Mouse (Mus musculus) cerebellum, adult 2 months (tissue): ENCODE results near the gene Sirt7. TPM values are rescaled to one million over a fixed set of nuclear protein-coding genes. Genes with fewer than 3 reads are reported as not detected.

Experiments used
- DNase-seq, 2 experiments: peaks; one replicate each; pipeline ENCODE4 v3.0.0; 2021
- H3K27ac ChIP-seq: fragments of 200-500 bp; 2 replicates; pipeline ENCODE4 v1.5.1; 2012; ENCODE audit warnings: low read length, control low read depth, inconsistent platforms; ENCODE audit not compliant: insufficient read depth
- H3K27me3 ChIP-seq: fragments of 200-500 bp; 2 replicates; pipeline ENCODE4 v1.6.1; 2012; ENCODE audit warnings: inconsistent platforms, mild to moderate bottlenecking, low read length, moderate library complexity; ENCODE audit not compliant: control insufficient read depth, insufficient read depth
- H3K4me1 ChIP-seq: fragments of 200-500 bp; 2 replicates; pipeline ENCODE4 v1.6.1; 2011; ENCODE audit warnings: low read length; ENCODE audit not compliant: control insufficient read depth, insufficient read depth
- H3K4me3 ChIP-seq: fragments of 200-500 bp; replicated peaks from 2 replicates; pipeline ENCODE3; 2011; ENCODE audit warnings: mild to moderate bottlenecking, low read depth, low read length, control low read depth; ENCODE audit not compliant: insufficient read depth
- CTCF ChIP-seq: fragments of 200-500 bp; IDR thresholded peaks from 2 replicates; pipeline ENCODE4 v1.5.1; 2011; ENCODE audit warnings: low read depth, mild to moderate bottlenecking, control low read depth, low read length, moderate library complexity, borderline replicate concordance; ENCODE audit not compliant: insufficient read depth
- POLR2A ChIP-seq: fragments of 200-500 bp; IDR thresholded peaks from 2 replicates; pipeline ENCODE4 v1.6.1; 2011; ENCODE audit warnings: low read length, control low read depth, borderline replicate concordance; ENCODE audit not compliant: insufficient read depth
- WGBS: fragments of 180-500 bp; shearing (Covaris S2); methylation state at CpG from one replicate; pipeline ENCODE4 v1.1.7; 2018; 5-methylcytosine and 5-hydroxymethylcytosine counted together
- polyA plus RNA-seq: library from polyadenylated mRNA; depleted of rRNA; stranded (reverse); fragments of >200 nt; gene quantifications from 2 replicates; pipeline ENCODE4 v1.2.3, GENCODE M21; 2012

The Sirt7 gene
- polyA plus RNA-seq, 1 experiment = 80.5 TPM

DNA sequence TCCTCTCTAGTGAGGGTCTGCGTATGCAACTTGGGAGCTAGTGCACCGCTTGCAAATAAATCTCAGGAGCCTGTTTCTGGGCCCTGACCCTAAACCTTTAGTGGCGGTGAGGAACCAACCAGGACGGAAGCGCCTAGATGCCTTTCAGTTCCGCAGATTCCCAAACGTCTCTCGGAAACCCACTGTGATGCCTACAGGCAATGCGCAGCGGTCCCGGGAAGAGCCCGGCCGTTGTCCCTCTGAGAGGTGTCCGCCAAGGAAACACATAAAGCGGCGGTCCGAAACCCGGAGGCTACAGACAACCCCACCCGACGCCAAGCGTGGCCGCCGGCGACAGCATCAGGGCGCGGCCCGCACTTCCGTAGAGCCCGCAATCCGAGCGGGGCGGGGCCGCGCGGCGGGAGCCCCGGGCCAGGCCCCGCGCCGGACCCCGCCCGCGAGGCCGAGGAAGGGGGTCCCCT, 44.1 kb downstream of the Sirt7 start:
- H3K27me3 ChIP-seq = no peaks in the 10 kb centered on the region
- TF ChIP-seq POLR2A = no peak
- no peak for TF ChIP-seq CTCF
- under 1% methylated on average over 33 of the region's 44 CpGs for WGBS
- H3K27ac ChIP-seq = peak overlapping the region; percentile 46; the same call in 1 of the 2 replicates
- DNase-seq = peak; percentile 52 to 55
- peaks cover 13% of the 10 kb centered on the region for H3K4me1 ChIP-seq
- H3K4me3 ChIP-seq = peak overlapping the region; percentile 73

DNA sequence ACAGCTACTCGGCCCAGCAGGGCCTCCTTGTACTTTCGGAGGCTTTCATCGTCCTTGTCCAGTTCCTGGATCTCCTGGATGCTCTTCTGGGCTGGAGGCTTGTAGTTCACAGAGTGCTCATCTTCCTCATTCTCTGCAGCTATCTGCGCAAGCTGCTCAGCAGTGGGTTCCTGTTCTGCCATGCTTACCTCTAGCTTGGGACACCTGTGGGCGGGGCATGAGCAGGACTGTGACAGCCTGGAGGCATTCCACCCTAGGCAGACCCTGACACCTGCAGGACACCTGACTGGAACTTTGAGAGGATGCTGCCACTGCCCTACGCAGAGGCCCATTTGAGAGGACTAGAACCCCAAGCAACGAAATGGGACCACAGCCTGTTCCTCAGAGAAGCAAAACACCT, 44.9 kb downstream of the Sirt7 start:
- TF ChIP-seq CTCF (no peak), POLR2A (no peak)
- peak; percentile 30 to 41 for DNase-seq
- WGBS = 18% methylated on average over 7 of the region's 7 CpGs

DNA sequence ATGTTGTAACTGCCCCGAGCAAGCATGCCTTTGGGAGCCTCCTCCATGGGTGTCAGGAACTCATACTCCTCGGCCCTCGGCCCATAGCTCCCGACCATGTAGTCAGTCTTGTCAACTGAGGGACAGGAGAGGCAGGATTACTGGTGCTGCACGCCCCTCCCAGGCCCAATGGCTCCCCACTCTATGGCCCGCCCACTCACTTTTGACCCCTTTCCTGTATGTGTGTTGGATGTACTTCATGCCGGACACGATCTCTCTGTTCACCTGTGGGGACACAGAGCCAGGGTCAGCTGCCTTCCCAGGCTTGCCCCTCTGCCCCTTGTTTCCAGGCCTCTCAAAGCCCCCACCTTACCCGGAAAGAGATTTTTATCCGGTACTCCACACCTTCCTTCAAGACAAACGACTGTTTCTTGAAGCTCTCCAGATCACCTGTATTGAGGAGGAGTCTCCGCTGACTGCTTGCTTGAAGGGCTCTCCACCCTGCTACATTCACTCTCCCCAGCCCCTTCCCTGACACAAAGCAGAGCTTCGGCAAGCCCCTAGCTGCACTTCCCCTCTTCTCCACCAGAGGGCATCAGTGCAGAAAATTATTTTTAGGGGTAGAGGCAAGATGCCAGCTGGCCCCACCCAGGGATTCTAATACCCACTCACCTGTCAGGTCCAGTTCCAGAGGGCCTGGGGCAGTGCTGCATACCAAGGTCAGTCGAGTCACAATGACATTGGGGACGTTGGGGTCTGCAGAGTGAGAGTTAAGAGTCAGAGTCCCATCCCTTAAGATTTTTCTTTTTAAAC, 45.5 kb downstream of the Sirt7 start:
- H3K27ac ChIP-seq = 0 out of 2 replicates have a peak overlapping the region, but pooled peaks have one; percentile 46
- DNase-seq = peak; percentile 69 to 83
- 54% methylated on average over 15 of the region's 15 CpGs for WGBS
- TF ChIP-seq CTCF (peak; percentile 82), POLR2A (no peak)
- H3K27me3 ChIP-seq = no peaks in the 10 kb centered on the region
- H3K4me3 ChIP-seq = peak overlapping the region; percentile 73
- peaks cover 13% of the 10 kb centered on the region for H3K4me1 ChIP-seq

More for the DNA sequence above, 44.9 kb downstream of the Sirt7 start:
- Histone ChIP-seq H3K4me1 (peaks cover 13% of the 10 kb centered on the region), H3K27me3 (no peaks in the 10 kb centered on the region), H3K4me3 (peak overlapping the region; percentile 73), H3K27ac (peak overlapping the region; percentile 46; the same call in 1 of the 2 replicates)

DNA sequence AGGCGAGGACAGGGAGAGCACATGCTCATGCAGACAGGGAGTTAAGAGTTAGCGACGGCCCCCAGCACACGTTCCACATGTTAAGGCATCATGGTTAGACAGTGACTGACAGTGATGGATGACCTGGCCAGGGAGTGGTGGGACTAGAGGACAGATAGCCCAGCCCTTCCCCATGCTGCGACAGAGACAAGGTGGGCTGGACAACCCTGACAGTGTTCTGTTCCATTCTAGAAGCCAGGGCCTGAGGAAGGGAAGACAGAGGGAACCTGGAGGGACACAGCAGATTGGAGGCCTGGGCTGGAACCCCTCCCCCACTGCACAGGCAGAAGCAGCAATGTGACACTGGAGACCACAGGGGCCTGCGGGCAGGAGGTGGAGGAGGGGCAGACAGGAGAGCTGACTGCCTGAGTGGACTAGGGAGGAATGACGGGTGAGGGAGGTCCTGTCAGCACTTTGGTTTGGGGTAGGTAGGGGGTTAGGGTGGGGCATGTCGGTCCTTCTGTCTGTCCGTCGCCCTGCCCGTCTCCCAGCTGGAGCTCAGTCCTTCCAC, 46.3 kb downstream of the Sirt7 start:
- 85% methylated on average over 11 of the region's 11 CpGs for WGBS
- Histone ChIP-seq H3K4me3 (no peak overlapping the region), H3K4me1 (peaks cover 13% of the 10 kb centered on the region), H3K27me3 (no peaks in the 10 kb centered on the region), H3K27ac (no peak overlapping the region)
- DNase-seq = peak; percentile 29 to 30
- TF ChIP-seq CTCF (no peak), POLR2A (no peak)

DNA sequence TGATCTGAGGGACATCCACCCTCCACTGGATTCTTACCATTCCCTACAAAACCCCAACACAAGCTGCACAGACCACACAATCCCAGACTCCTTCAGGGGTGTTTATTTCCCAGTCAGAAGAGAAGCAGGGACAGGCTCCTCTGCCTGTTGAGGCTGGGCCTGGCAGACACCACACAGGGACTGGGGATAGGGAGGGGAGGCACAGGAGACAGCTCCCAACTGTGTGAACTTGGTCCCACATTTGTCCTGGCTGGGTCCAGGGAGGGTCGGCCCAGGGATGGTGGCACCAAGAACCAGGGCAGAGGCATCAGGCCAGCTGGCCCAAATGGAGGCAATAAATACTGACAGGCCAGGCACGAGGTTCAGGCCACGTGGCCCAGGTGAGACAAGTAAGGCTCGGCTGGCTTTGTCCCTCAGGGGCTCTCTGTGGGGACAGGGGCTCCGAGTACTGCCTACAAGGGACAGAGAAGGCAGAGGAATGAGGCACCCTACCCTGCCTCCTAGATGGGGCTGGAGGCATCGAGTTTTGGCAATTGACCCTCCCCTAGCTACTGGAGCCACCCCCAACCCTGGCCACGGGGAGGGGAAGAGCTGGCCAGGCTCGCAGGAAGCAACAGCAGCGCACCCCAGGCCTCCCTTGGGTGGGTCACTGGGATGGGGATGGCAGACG, 46.9 kb downstream of the Sirt7 start:
- peaks cover 13% of the 10 kb centered on the region for H3K4me1 ChIP-seq
- H3K4me3 ChIP-seq = no peak overlapping the region
- TF ChIP-seq POLR2A (no peak), CTCF (no peak)
- WGBS = 54% methylated on average over 10 of the region's 10 CpGs
- no peaks in the 10 kb centered on the region for H3K27me3 ChIP-seq
- no peak overlapping the region for H3K27ac ChIP-seq
- no peak for DNase-seq

DNA sequence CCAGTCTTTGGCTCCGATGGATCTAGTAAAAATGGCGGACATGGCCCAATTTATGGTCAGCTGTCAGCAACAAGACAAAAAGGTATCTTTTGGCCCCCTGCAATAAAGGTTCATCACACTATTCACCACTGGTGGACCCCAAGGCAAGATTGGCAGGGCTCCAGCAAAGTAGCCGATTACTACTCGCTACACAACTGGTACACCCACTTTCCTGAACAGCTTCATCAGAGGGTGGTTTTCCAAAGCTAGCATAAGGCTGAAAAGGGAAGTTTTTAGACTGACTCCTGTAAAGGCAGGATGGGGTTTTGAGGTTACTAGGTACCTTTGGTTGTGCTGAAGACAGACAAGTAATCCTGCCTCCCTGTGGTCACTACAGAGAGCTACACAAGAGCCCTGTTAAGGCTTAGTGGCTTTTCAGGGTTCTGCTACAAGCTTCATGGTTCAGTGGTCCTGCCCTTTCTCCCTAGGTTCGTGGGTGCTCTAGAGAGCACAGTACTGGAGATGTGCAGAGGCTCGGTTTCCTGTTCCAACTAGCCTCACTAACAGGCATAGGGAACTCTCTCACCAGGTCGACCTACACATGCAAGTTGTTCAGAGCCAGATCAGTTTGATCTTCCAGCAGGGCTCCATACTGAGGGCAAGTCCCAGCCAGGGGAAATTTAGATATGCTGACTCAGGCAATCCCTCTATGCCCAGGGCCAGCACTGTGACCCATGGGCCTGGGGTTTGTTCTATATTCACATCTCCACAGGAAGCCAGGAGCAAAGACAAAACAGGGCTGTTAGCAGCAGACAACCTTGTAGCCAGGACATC, 47.6 kb downstream of the Sirt7 start:
- H3K27ac ChIP-seq = no peak overlapping the region
- H3K27me3 ChIP-seq = no peaks in the 10 kb centered on the region
- TF ChIP-seq CTCF = peak; percentile 23; the same call in 1 of the 2 replicates
- TF ChIP-seq POLR2A = no peak
- H3K4me1 ChIP-seq = peaks cover 13% of the 10 kb centered on the region
- H3K4me3 ChIP-seq = no peak overlapping the region
- peak in 1 of 2 experiments; percentile 36 for DNase-seq
- 71% methylated on average over 7 of the region's 7 CpGs for WGBS

DNA sequence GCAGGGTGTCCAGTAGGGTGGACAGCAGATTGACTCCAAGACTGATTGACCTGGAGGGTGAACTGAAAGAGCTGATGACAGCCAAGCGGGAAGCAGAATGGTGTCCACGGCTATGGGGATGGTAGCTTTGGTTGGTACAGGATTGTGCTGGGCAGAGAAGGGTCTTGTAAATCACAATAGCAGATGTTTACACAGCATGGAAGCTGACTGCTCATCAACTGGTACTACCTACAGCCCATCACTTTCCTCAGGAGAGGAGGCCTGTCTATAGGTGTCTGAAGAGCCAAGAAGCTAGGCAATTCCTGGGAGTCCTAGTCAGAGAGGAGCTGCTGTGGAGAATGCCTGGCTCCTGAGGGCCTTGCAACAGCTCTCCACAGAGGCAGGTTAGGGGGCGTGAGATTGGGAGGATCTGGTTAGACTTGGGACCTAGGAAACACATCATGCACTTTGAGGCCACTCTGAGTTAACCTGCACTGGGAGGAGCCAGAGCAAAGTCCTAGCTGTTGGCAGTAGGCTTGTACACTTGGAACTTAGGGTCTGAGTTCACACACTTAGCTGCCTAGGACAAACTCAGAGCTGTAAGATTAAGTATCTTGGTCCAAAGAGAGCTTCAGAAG, 48.6 kb downstream of the Sirt7 start:
- H3K27me3 ChIP-seq = no peaks in the 10 kb centered on the region
- DNase-seq = no peak
- H3K27ac ChIP-seq = no peak overlapping the region
- TF ChIP-seq POLR2A (no peak), CTCF (no peak)
- H3K4me3 ChIP-seq = no peak overlapping the region
- peaks cover 13% of the 10 kb centered on the region for H3K4me1 ChIP-seq
- WGBS = 71% methylated on average over 3 of the region's 3 CpGs
